Mouse (Mus musculus) heart, embryonic 11.5 days (tissue): ENCODE results near the gene Coro2a. TPM values are rescaled to one million over a fixed set of nuclear protein-coding genes. Genes with fewer than 3 reads are reported as not detected.

Experiments
- ATAC-seq: fragments of 200-750 bp; cut with Nextera tagmentation; replicated peaks from 2 replicates; pipeline ENCODE4 v1.8.0; 2017; ENCODE audit warnings: moderate library complexity; ENCODE audit not compliant: insufficient number of reproducible peaks, low FRiP score, low TSS enrichment
- H3K27ac ChIP-seq: fragments of 300-500 bp; sonication (generic); 2 replicates; pipeline ENCODE4 v1.5.1; 2014; ENCODE audit warnings: mild to moderate bottlenecking, low read depth, low read length
- H3K27me3 ChIP-seq: fragments of 300-500 bp; sonication (generic); 2 replicates; pipeline ENCODE4 v1.6.1; 2014; ENCODE audit warnings: mild to moderate bottlenecking, low read length, mixed read lengths; ENCODE audit not compliant: control insufficient read depth, insufficient read depth
- H3K36me3 ChIP-seq: fragments of 300-500 bp; sonication (generic); 2 replicates; pipeline ENCODE4 v1.6.1; 2014; ENCODE audit warnings: mild to moderate bottlenecking, low read length, moderate library complexity, mixed read lengths; ENCODE audit not compliant: control insufficient read depth, insufficient read depth
- H3K4me1 ChIP-seq: fragments of 300-500 bp; sonication (generic); 2 replicates; pipeline ENCODE4 v1.6.1; 2014; ENCODE audit warnings: low read length; ENCODE audit not compliant: control insufficient read depth, insufficient read depth
- H3K4me2 ChIP-seq: fragments of 300-500 bp; sonication (generic); 2 replicates; pipeline ENCODE4 v1.6.1; 2014; ENCODE audit warnings: mild to moderate bottlenecking, moderate library complexity
- H3K4me3 ChIP-seq: fragments of 300-500 bp; sonication (generic); 2 replicates; pipeline ENCODE4 v1.5.1; 2014; ENCODE audit warnings: low read depth, low read length
- H3K9ac ChIP-seq: fragments of 300-500 bp; sonication (generic); 2 replicates; pipeline ENCODE4 v1.6.1; 2014; ENCODE audit warnings: mild to moderate bottlenecking, low read depth, low read length, moderate library complexity
- H3K9me3 ChIP-seq: fragments of 300-500 bp; sonication (generic); replicated peaks from 2 replicates; pipeline ENCODE4 v1.6.1; 2016; ENCODE audit warnings: low read length; ENCODE audit not compliant: control insufficient read depth
- WGBS: fragments of 180-500 bp; shearing (Covaris S2); extraction: QIAGEN DNeasy Blood & Tissue Kit; methylation state at CpG from one replicate; pipeline ENCODE4 v1.1.7; 2014; ENCODE audit not compliant: insufficient replicate concordance; 5-methylcytosine and 5-hydroxymethylcytosine counted together
- polyA plus RNA-seq: library from polyadenylated mRNA; unstranded; fragments of >200 nt; fragmentation: Nextera tagmentation; extraction: Ambion mirVana; gene quantifications from 2 replicates; pipeline ENCODE4 v1.2.1, GENCODE M21; 2014

Gene Coro2a
- polyA plus RNA-seq, 1 experiment from 2014 or later, result 0.50 TPM

DNA sequence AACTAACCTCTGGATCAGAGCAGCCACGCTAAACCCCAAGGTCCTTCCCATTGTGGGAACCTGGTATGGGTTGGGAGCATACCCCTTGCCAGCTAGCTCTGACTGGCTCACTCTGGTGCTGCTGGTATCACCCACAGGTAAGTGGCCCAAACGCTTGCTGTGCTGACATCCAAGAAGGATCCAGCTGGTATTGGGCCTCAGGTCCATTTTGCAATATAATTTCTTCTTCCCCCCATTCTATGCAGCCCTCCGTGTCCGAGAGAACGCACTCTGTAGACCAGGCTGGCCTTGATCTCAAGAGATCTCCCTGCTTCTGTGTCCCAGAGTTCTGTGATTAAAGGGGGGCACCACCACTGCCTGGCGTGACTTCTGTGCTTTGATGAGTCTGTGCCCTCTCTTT is 108.9 kb downstream of the Coro2a start:
- ATAC-seq, result no peak
- 91% methylated on average over 6 of the region's 6 CpGs for WGBS
- no peaks in the 10 kb centered on the region for H3K9me3 ChIP-seq
- H3K27me3 ChIP-seq, result no peaks in the 10 kb centered on the region
- H3K36me3 ChIP-seq, result peaks cover 13% of the 10 kb centered on the region
- H3K4me1 ChIP-seq, result no peaks in the 10 kb centered on the region; the same call in 1 of the 2 replicates
- H3K4me2 ChIP-seq, result no peak overlapping the region
- H3K27ac ChIP-seq, result no peak overlapping the region
- H3K9ac ChIP-seq, result no peak overlapping the region
- no peak overlapping the region for H3K4me3 ChIP-seq

DNA sequence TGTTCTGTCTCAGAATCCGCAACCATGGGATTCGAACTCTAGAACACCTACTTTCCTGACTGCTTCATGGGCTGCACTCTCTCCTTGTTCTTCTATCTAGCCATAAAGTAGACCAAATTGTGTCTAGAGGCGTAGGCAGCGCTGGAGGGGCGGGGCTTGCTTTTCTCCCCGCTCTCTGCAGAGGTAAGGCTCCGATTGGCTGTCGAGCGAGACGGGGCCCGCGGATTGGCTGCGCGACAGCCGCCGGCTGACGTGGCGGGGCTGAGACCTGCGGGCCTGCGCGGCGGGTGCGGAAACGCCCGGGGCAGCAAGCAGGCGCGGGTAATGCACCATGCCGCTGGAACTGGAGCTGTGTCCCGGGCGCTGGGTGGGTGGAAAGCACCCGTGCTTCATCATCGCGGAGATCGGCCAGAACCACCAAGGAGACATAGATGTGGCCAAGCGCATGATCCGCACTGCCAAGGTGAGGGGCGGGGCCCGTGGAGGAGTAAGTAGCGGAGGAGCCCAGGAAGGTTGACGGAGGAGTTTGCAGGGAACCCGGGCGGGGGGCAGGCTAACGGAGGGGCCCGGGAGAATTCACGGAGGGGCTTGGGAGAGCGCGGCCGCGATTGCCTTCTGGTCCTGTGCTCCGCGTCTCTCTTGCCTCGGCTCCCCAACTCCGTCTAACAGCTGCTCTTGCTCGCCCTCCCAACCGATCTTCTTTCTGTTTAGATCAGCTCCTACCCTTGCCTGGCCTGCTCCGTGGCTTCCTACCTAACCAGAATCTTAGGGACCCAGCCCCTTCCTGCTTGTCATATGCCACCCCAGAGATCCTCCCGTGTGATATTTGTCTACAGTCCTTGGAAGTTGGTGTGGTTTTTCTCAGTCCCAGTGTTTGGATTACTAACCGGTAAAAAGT is 112.7 kb downstream of the Coro2a start, which contains the start of gene Nans:
Gene Nans, plus strand, starts transcription at position 221 of the 898 bp plus-strand sequence.
- H3K27ac ChIP-seq, result peak within 1 kb of the TSS; percentile 71; the same call in 1 of the 2 replicates
- under 1% methylated on average over 57 of the region's 58 CpGs for WGBS
- ATAC-seq, result peak; percentile 93

DNA sequence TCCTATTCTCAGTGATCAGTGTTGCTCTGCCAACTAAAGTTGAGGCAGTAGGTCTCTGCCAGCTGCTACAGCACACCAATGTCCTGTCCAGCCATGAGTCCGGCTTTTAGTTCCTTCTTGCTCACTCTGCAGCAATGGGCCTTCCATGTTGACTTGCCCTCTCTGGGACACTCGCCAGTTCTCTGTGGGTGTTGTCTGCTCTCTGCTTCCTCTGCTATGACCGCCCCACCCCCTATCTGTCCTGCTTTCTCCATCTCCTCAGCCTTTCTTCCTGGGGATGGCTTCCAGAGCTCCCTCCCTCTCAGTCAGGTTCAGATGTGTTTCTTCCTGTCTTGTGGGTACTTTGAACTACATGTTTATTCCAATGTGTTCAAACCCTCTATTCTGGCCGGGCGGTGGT is 114.7 kb downstream of the Coro2a start:
- H3K4me3 ChIP-seq, result no peak overlapping the region
- H3K4me1 ChIP-seq, result peaks cover 10% of the 10 kb centered on the region
- no peak for ATAC-seq
- 82% methylated on average over 5 of the region's 5 CpGs for WGBS
- H3K27me3 ChIP-seq, result no peaks in the 10 kb centered on the region
- no peak overlapping the region for H3K9ac ChIP-seq
- H3K9me3 ChIP-seq, result no peaks in the 10 kb centered on the region
- no peak overlapping the region for H3K4me2 ChIP-seq
- H3K36me3 ChIP-seq, result no peaks in the 10 kb centered on the region
- H3K27ac ChIP-seq, result no peak overlapping the region

More for the DNA sequence above, 112.7 kb downstream of the Coro2a start, which contains the start of gene Nans:
- peaks cover 10% of the 10 kb centered on the region for H3K4me1 ChIP-seq
- peak within 1 kb of the TSS; percentile 91 for H3K4me2 ChIP-seq
- peak within 1 kb of the TSS; percentile 91 for H3K9ac ChIP-seq
- H3K4me3 ChIP-seq, result peak within 1 kb of the TSS; percentile 90
- no peaks in the 10 kb centered on the region for H3K9me3 ChIP-seq
- no peaks in the 10 kb centered on the region for H3K27me3 ChIP-seq
- peaks cover 4% of the 10 kb centered on the region for H3K36me3 ChIP-seq

Other genes starting within 250 kb of the Coro2a start
- 8.4 and 11.5 TPM in 2 replicates for gene Trmo, start 212.8 kb downstream of the Coro2a start, polyA plus RNA-seq
- 64.3 and 76.3 TPM in 2 replicates for gene Hemgn, start 188.7 kb downstream of the Coro2a start, polyA plus RNA-seq
- 213 and 243 TPM in 2 replicates for gene Anp32b, start 151.3 kb downstream of the Coro2a start, polyA plus RNA-seq
- 75.7 and 84.2 TPM in 2 replicates for gene Nans, start 113.0 kb downstream of the Coro2a start, polyA plus RNA-seq
- 0.49 and 1.8 TPM in 2 replicates for gene Trim14, start 66.1 kb downstream of the Coro2a start, polyA plus RNA-seq
- 0.11 and 0.30 TPM in 2 replicates for gene Tbc1d2, start 48.0 kb upstream of the Coro2a start, polyA plus RNA-seq